Mouse (Mus musculus) ovary, postnatal 14 days (tissue): ENCODE measurements around the gene Inafm1.
"Not testable (repeated sequence)": the region's sequence is repeated elsewhere in the genome, so short reads cannot be mapped to it uniquely, and the experiment has no call there.

Source experiments
- DNase-seq: peaks from one replicate; pipeline ENCODE4 v3.0.0; 2022; ENCODE audit warnings: low spot score

Gene Inafm1

DNA sequence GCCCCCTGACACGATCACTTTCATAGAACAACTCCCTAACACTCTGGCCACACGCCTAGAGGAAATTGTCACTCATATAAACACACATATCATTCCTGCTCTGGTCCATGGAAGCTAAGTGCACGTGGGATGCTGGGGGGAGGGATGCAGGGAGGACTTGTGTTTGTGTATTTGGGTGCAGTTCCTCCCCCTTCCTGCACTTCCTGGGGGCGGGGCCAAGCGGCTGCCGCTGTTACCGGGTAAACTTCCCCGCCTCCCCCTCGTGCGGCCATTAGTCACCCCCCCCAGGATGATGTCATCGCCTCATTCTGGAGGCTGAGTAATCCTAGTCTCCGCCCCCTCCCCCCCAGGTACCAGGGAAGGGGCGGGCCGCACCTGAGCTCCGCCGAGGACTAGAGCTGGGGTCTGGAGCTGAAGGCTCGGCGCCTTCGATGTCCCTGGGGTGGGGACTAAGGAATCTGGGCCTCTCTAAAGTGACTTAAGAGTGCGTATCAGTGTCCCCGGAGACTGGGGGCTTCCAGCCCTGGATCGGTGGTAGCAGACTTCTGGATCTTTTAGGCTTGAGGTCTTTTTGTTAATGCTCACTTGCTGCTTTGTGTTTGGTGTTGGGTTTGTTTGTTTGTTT is 23.5 kb upstream of the Inafm1 start:
- DNase-seq = peak; percentile 74

GRCm38 (mm10) chr7:16296146-16296545 is 22.7 kb upstream of the Inafm1 start:
- no peak for DNase-seq

GRCm38 (mm10) chr7:16295321-16295900 is 22.0 kb upstream of the Inafm1 start:
- DNase-seq = peak; percentile 44

GRCm38 (mm10) chr7:16294837-16295236 is 21.4 kb upstream of the Inafm1 start:
- DNase-seq = peak; percentile 97

GRCm38 (mm10) chr7:16294346-16294745 is 20.9 kb upstream of the Inafm1 start:
- no peak for DNase-seq

GRCm38 (mm10) chr7:16287791-16288190 is 14.4 kb upstream of the Inafm1 start:
- DNase-seq = no peak

- no peak for DNase-seq
Measured at GRCm38 (mm10) chr7:16287016-16287415, 13.6 kb upstream of the Inafm1 start.

GRCm38 (mm10) chr7:16286026-16286961 is 12.9 kb upstream of the Inafm1 start, which contains the start of gene Ccdc9:
Gene Ccdc9, minus strand, starts transcription at chr7:16286795.
- peak; percentile 100 for DNase-seq

DNA sequence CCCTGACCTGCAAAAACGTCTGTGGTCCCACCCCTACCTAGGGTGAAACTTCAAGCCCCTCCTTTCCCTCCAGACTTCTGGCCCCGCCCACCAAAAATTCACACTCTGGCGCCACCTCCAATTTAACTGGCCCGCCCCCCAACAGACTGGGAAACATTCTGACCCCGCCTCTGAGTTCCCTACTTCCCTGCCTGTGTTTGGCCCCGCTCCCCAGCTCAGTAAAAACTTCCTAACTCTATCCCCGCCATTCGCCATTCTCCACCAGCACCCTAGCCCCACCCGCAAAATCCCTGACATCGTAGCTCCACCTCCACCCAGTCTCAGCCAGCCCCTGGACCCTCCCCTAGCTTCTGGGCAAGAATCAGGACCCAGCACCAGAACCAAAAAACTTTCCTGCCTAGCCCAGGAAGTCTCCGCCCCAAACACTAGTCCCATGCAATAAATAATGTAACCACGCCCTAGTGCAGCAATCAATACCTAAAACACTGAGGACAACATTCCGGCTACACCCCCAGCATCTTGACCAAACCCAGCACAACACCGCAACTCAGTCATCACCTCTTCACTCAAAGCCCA is 12.1 kb upstream of the Inafm1 start:
- DNase-seq = peak; percentile 68

GRCm38 (mm10) chr7:16284904-16285303 is 11.5 kb upstream of the Inafm1 start:
- DNase-seq = no peak

DNA sequence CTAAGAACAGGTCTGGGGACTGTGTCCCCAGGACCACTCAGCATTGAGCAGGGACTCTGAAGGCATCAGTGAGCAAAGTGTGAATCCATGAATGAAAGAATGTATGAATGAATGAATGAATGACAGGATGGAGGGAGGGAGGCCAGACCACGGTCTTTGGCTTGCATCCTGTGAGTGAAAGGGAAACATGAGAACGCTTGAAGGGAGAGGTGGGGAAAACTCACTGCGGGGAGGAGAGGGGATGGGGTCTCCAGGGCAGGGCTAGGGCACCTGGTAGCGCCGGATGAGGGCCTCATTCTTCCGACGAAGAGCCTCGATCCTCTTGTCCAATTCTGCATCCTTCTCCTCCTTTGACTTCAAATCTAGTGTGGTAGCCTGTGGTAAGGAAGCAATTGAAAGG is 10.6 kb upstream of the Inafm1 start:
- DNase-seq = no peak

- DNase-seq = no peak
Measured at GRCm38 (mm10) chr7:16282334-16282733, 8.9 kb upstream of the Inafm1 start.

DNA sequence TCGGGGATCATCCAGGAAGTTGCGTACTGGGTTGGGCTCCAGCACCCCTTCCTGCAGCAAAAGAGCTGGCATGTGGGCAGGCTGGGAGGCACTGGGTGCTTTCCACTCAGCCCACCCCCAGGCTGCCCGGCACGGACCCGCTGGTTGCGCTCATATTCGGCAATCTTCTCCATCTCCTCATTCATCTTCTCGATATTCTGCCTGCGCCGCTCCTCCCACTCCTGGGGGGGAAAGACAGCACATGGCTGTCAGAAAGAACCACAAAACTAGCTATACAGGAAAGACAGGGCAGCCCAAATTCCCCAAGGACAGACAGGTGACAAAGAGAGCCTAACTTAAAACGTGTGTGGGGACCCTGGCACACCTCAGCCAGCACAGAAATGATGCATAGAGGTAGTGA is 7.3 kb upstream of the Inafm1 start:
- DNase-seq = no peak

DNA sequence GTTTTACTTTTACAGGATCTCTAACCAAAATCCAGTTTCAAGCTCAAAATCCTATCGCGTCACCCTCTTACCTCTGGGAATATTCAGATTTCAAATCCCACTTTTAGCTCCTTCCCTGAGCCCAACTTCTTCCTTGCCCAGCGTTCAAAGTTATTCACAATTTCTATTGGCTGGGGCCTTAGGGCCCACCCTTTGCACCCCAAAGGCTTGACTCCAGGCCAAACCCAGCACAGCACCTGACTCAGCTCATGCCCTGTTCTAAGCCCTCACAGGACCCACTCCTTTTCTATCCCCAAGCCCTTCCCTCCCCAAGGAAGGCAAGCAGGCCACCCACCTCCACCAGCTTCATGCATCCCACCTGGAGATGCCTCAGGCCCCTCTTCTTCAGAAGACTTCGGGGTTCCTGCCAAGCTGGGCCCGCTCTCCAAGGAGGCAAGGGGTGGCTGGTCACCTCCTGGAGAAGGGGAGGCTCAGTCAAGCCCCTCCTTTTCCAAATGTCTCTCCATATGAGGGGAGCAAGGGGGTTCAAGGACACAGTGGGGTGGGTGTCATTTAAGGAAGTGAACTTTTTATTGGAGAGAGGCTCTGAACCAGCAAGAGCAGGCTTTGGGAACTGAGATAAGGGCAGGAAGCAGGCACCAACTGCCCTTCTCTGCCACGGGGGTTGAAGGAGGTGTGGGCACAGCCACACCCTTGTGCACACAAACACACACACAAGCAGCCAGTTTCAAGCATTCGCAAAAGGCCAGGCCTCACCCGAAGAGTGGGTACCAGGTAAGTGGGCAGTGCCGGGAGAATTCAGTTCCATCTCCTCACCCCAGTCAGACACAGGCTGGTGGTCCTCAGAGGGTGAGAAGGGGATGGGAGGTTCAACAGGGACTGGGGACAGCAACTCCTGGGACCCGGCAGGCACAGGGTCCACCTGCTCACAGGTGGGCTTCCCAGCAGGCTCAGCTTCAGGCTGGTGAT is 1.8 kb upstream of the Inafm1 start:
- no peak for DNase-seq

GRCm38 (mm10) chr7:16273766-16274140 is 336 bp upstream of the Inafm1 start:
- DNase-seq = peak; percentile 51

- peak; percentile 51 for DNase-seq
Measured at GRCm38 (mm10) chr7:16272681-16273080, 736 bp downstream of the Inafm1 start.

GRCm38 (mm10) chr7:16271139-16271538 is 2.3 kb downstream of the Inafm1 start:
- no peak for DNase-seq

DNA sequence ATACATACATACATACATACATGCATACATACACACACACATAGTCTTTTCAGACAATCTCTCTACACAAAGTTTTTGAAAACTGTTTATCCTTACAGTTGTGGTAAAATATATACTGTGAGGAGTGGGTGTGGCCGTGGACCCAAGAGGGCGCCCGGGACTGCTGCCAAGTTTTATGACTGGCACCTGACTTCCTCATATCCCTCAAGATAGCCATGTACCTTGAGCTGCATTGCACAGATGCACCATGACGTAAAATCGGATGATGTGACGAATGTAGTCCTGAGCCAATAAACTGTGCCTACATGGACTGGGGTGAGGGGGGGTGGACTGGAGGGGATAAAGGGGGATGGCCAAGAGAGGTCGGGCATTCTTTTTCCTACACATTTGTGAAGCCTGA is 6.8 kb downstream of the Inafm1 start:
- DNase-seq = not testable (repeated sequence)

DNA sequence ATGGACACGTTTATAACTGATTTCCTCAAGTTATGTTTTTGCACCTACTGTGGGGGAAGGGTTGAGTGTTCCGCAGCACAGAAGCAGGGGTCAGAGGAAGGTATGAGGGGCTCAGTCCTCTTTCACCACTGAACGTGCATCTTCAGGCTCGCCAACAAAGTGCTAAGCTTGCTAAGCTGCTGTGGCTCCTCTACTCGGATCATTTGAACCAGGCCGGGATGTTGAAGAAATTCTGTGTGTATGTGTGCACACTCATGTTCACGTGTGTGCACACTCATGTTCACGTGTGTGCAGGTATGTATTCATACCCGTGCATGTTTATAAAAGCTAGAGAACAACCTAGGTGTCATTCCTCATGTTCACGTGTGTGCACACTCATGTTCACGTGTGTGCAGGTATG is 7.6 kb downstream of the Inafm1 start:
- DNase-seq = no peak

DNA sequence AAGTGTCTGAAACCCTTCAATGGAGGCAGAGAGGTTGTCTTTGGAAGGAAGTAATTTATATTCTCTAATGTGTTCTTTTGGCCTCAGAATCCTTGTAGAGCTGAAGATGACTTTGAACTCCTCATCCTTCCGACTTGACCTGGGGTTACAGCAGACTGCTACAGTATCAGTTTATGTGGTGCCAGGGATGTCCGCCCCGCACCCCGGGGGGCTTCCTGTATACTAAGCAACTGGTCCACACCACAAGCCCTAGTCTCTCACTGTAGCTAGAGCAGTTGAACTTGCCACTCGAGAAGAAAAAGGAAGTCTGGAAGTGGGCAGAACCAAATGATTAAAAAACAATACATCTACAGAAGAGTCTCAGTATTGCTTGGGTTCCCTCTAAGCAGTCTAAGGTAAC is 9.6 kb downstream of the Inafm1 start:
- no peak for DNase-seq

- DNase-seq = peak; percentile 64
Measured at GRCm38 (mm10) chr7:16263015-16263787, 10.2 kb downstream of the Inafm1 start.
